Mouse (Mus musculus) bone marrow, adult 2 months (tissue): ENCODE results near the gene Adgrl3.

Experiments used
- CTCF ChIP-seq: fragments of 200-500 bp; IDR thresholded peaks from 2 replicates; pipeline ENCODE4 v1.5.1; 2011; ENCODE audit warnings: low read length, control low read depth; ENCODE audit not compliant: control insufficient read depth, insufficient read depth
- POLR2A ChIP-seq: fragments of 200-500 bp; IDR thresholded peaks from 2 replicates; pipeline ENCODE4 v1.6.1; 2011; ENCODE audit warnings: low read depth, mild to moderate bottlenecking, control low read depth, low read length, borderline replicate concordance; ENCODE audit not compliant: control insufficient read depth

GRCm38 (mm10) chr5:81568743-81569142 lies 548.8 kb downstream of the Adgrl3 start:
- TF ChIP-seq POLR2A, result no peak
- TF ChIP-seq CTCF, result no peak
